Comparison of ENCODE assay signal across 7 mouse cellular contexts in genomic region chr11:84523841-84524510, GRCm38 (mm10). TPM values are rescaled to one million over a fixed set of nuclear protein-coding genes. Genes with fewer than 3 reads are reported as not detected.
DNase-seq lines count a peak whose midpoint lies in the region; ATAC-seq lines count a peak whose summit lies in the region.

No protein-coding gene starts in this region.

- peak overlapping the region; percentile 41 for H3K4me3 ChIP-seq in forebrain, embryonic 14.5 days (ENCODE audit: low read depth, low read length)
- H3K4me3 ChIP-seq in kidney, embryonic 16.5 days (ENCODE audit: low read length), result peak overlapping the region; percentile 51
- H3K4me3 ChIP-seq in neural tube, embryonic 13.5 days, result peak overlapping the region; percentile 56

- peaks cover 96% of the 10 kb centered on the region for H3K27me3 ChIP-seq in forebrain, embryonic 14.5 days (replicated peaks; ENCODE audit: control insufficient read depth, insufficient read depth, low read length)
- peaks cover 94% of the 10 kb centered on the region for H3K27me3 ChIP-seq in kidney, embryonic 16.5 days (ENCODE audit: insufficient read depth, low read length)
- peaks cover 100% of the 10 kb centered on the region for H3K27me3 ChIP-seq in neural tube, embryonic 13.5 days

- H3K27ac ChIP-seq in forebrain, embryonic 14.5 days (ENCODE audit: low read depth, low read length), result no peak overlapping the region; the same call in 1 of the 2 replicates
- peak overlapping the region; percentile 76 for H3K27ac ChIP-seq in kidney, embryonic 16.5 days (ENCODE audit: low read length)
- peak overlapping the region; percentile 91 for H3K27ac ChIP-seq in neural tube, embryonic 13.5 days (replicated peaks)

- peak overlapping the region; percentile 61; the same call in 1 of the 2 replicates for H3K4me2 ChIP-seq in forebrain, embryonic 14.5 days (ENCODE audit: low read length)
- peak overlapping the region; percentile 53 for H3K4me2 ChIP-seq in kidney, embryonic 16.5 days (replicated peaks; ENCODE audit: low read depth, low read length)
- peak overlapping the region; percentile 66 for H3K4me2 ChIP-seq in neural tube, embryonic 13.5 days

- H3K4me1 ChIP-seq in forebrain, embryonic 14.5 days (ENCODE audit: control insufficient read depth, insufficient read depth, low read length), result 0 out of 2 replicates have a peak, but pooled peaks cover 6% of the 10 kb centered on the region
- H3K4me1 ChIP-seq in kidney, embryonic 16.5 days (ENCODE audit: insufficient read depth, low read length), result peaks cover 31% of the 10 kb centered on the region
- peaks cover 43% of the 10 kb centered on the region for H3K4me1 ChIP-seq in neural tube, embryonic 13.5 days (replicated peaks)

- peak; percentile 34 to 36 for DNase-seq in B cell, adult 2 months
- peak; percentile 29 for DNase-seq in MN1 (ENCODE audit: low spot score)
- DNase-seq in forebrain, embryonic 14.5 days (ENCODE audit: low spot score), result no peak
- no peak for DNase-seq in left cerebral cortex, postnatal 14 days (ENCODE audit: low spot score in 2 of 2)
- no peak for DNase-seq in thymus, postnatal 25 days

- H3K9ac ChIP-seq in forebrain, embryonic 14.5 days (ENCODE audit: low read length), result peak overlapping the region; percentile 46
- peak overlapping the region; percentile 65 for H3K9ac ChIP-seq in kidney, embryonic 16.5 days (replicated peaks; ENCODE audit: low read length)
- peak overlapping the region; percentile 89 for H3K9ac ChIP-seq in neural tube, embryonic 13.5 days

- intact Hi-C loops in left cerebral cortex, postnatal 14 days (cut with DNase I), result loop anchor here (5.0 kb wide), 2 partner anchors 672 to 1363 kb away; partner anchors contain the start of genes Hnf1b and Tbx4

- H3K9me3 ChIP-seq in forebrain, embryonic 14.5 days (replicated peaks; ENCODE audit: control insufficient read depth, low read length), result no peaks in the 10 kb centered on the region
- no peaks in the 10 kb centered on the region for H3K9me3 ChIP-seq in kidney, embryonic 16.5 days (ENCODE audit: low read length)
- H3K9me3 ChIP-seq in neural tube, embryonic 13.5 days, result no peaks in the 10 kb centered on the region

- no peaks in the 10 kb centered on the region for H3K36me3 ChIP-seq in forebrain, embryonic 14.5 days (ENCODE audit: control insufficient read depth, insufficient read depth, low read length)
- no peaks in the 10 kb centered on the region for H3K36me3 ChIP-seq in kidney, embryonic 16.5 days (ENCODE audit: insufficient read depth, low read length)
- peaks cover 4% of the 10 kb centered on the region; the same call in 1 of the 2 replicates for H3K36me3 ChIP-seq in neural tube, embryonic 13.5 days

- WGBS in forebrain, embryonic 14.5 days, result under 1% methylated on average over 35 of the region's 35 CpGs
- under 1% methylated on average over 35 of the region's 35 CpGs for WGBS in kidney, embryonic 16.5 days
- WGBS in neural tube, embryonic 13.5 days, result under 1% methylated on average over 35 of the region's 35 CpGs

- ATAC-seq in forebrain, embryonic 14.5 days, result no peak
- no peak for ATAC-seq in kidney, embryonic 16.5 days (ENCODE audit: low FRiP score, low TSS enrichment)
- ATAC-seq in neural tube, embryonic 13.5 days (ENCODE audit: low read depth), result no peak

RNA-seq across cellular contexts. Expression of gene Lhx1, which starts 1.4 kb away (rescaled TPM):
- 7.0 and 7.2 TPM in 2 replicates for polyA plus RNA-seq in forebrain, embryonic 14.5 days (2014; fragmentation: Nextera tagmentation; extraction: Ambion mirVana)
- polyA plus RNA-seq in kidney, embryonic 16.5 days (2015; fragmentation: Nextera tagmentation; extraction: Ambion mirVana), result 31.2 and 35.0 TPM in 2 replicates
- polyA plus RNA-seq in neural tube, embryonic 13.5 days (2015; fragmentation: Nextera tagmentation; extraction: Ambion mirVana), result 50.0 and 58.8 TPM in 2 replicates
- total RNA-seq in left cerebral cortex, postnatal 14 days (2021), result under 1 TPM; 0.13 to 0.15 TPM

RNA-seq across cellular contexts. Expression of gene Aatf, which starts 10.7 kb away (rescaled TPM):
- polyA plus RNA-seq in forebrain, embryonic 14.5 days (2014; fragmentation: Nextera tagmentation; extraction: Ambion mirVana), result 45.1 and 45.5 TPM in 2 replicates
- 60.0 and 62.3 TPM in 2 replicates for polyA plus RNA-seq in kidney, embryonic 16.5 days (2015; fragmentation: Nextera tagmentation; extraction: Ambion mirVana)
- polyA plus RNA-seq in neural tube, embryonic 13.5 days (2015; fragmentation: Nextera tagmentation; extraction: Ambion mirVana), result 50.0 and 51.7 TPM in 2 replicates
- total RNA-seq in left cerebral cortex, postnatal 14 days (2021), result 10 to 100 TPM; 17.3 to 18.3 TPM

Comparison
In these comparisons a context has a peak if more than half of its experiments do, and no peak if none do; other contexts are left out.
1. DNase-seq: peak in B cell, adult 2 months (2 of 2) and MN1 (single experiment); none in forebrain, embryonic 14.5 days (single experiment), left cerebral cortex, postnatal 14 days (0 of 2) and thymus, postnatal 25 days (single experiment).
2. Peak in every context shown above with its lines, with median percentiles within 50 percentile points of each other: H3K4me2 ChIP-seq, H3K4me3 ChIP-seq and H3K9ac ChIP-seq.